Mouse (Mus musculus) stomach, embryonic 14.5 days (tissue): ENCODE data around the gene Copg2. TPM values are rescaled to one million over a fixed set of nuclear protein-coding genes. Genes with fewer than 3 reads are reported as not detected.

Experiments
- ATAC-seq: fragments of 200-750 bp; cut with Nextera tagmentation; 2 replicates; pipeline ENCODE4 v1.8.0; 2017; ENCODE audit warnings: low read depth, moderate TSS enrichment; ENCODE audit not compliant: insufficient number of reproducible peaks, insufficient read depth, low FRiP score
- H3K27ac ChIP-seq: fragments of 300-500 bp; sonication (generic); 2 replicates; pipeline ENCODE4 v1.5.1; 2014; ENCODE audit warnings: mild to moderate bottlenecking, low read length, moderate library complexity, mixed read lengths
- H3K27me3 ChIP-seq: fragments of 300-500 bp; sonication (generic); 2 replicates; pipeline ENCODE4 v1.6.1; 2014; ENCODE audit warnings: low read length, control low read depth, mixed read lengths; ENCODE audit not compliant: control insufficient read depth, insufficient read depth
- H3K36me3 ChIP-seq: fragments of 300-500 bp; sonication (generic); 2 replicates; pipeline ENCODE4 v1.6.1; 2014; ENCODE audit warnings: mild to moderate bottlenecking, control low read depth, low read length, moderate library complexity, mixed read lengths; ENCODE audit not compliant: control insufficient read depth, insufficient read depth
- H3K4me1 ChIP-seq: fragments of 300-500 bp; sonication (generic); 2 replicates; pipeline ENCODE4 v1.6.1; 2014; ENCODE audit warnings: low read length, control low read depth, mixed read lengths; ENCODE audit not compliant: control insufficient read depth, insufficient read depth
- H3K4me2 ChIP-seq: fragments of 300-500 bp; sonication (generic); replicated peaks from 2 replicates; pipeline ENCODE4 v1.6.1; 2014; ENCODE audit warnings: low read depth, low read length, control low read depth
- H3K4me3 ChIP-seq: fragments of 300-500 bp; sonication (generic); 2 replicates; pipeline ENCODE4 v1.5.1; 2014; ENCODE audit warnings: low read depth, low read length, control low read depth
- H3K9ac ChIP-seq: fragments of 300-500 bp; sonication (generic); replicated peaks from 2 replicates; pipeline ENCODE4 v1.6.1; 2014; ENCODE audit warnings: low read depth, mild to moderate bottlenecking, control low read depth, low read length, moderate library complexity, mixed read lengths
- H3K9me3 ChIP-seq: fragments of 300-500 bp; sonication (generic); 2 replicates; pipeline ENCODE4 v1.6.1; 2016; ENCODE audit warnings: low read depth, low read length, control low read depth; ENCODE audit not compliant: control insufficient read depth
- WGBS: fragments of 180-500 bp; shearing (Covaris S2); extraction: QIAGEN DNeasy Blood & Tissue Kit; methylation state at CpG from one replicate; pipeline ENCODE4 v1.1.7; 2014; 5-methylcytosine and 5-hydroxymethylcytosine counted together
- polyA plus RNA-seq: library from polyadenylated mRNA; unstranded; fragments of >200 nt; fragmentation: Nextera tagmentation; extraction: Ambion mirVana; gene quantifications from 2 replicates; pipeline ENCODE4 v1.2.1, GENCODE M21; 2014

Copg2 gene
- 28.7 and 30.5 TPM in 2 replicates for polyA plus RNA-seq

GRCm38 (mm10) chr6:30896195-30896985 lies at the start of gene Copg2:
Gene Copg2, minus strand, starts transcription at chr6:30896794.
- WGBS = under 1% methylated on average over 76 of the region's 83 CpGs
- Histone ChIP-seq H3K27ac (peak within 1 kb of the TSS; percentile 95), H3K9ac (peak within 1 kb of the TSS; percentile 57), H3K9me3 (no peaks in the 10 kb centered on the region), H3K4me3 (peak within 1 kb of the TSS; percentile 52), H3K4me2 (peak within 1 kb of the TSS; percentile 55), H3K36me3 (no peaks in the 10 kb centered on the region), H3K27me3 (no peaks in the 10 kb centered on the region), H3K4me1 (no peaks in the 10 kb centered on the region)
- ATAC-seq = peak; percentile 98

- Histone ChIP-seq H3K27me3 (no peaks in the 10 kb centered on the region), H3K4me1 (no peaks in the 10 kb centered on the region), H3K4me2 (no peak overlapping the region), H3K36me3 (no peaks in the 10 kb centered on the region), H3K9me3 (no peaks in the 10 kb centered on the region), H3K27ac (no peak overlapping the region), H3K9ac (no peak overlapping the region), H3K4me3 (no peak overlapping the region)
- ATAC-seq = no peak
- WGBS = 34% methylated on average over 5 of the region's 5 CpGs
Measured at GRCm38 (mm10) chr6:30939264-30939663, 42.7 kb upstream of the Copg2 start.

GRCm38 (mm10) chr6:30922821-30923220 lies 26.2 kb upstream of the Copg2 start:
- 48% methylated on average over 2 of the region's 2 CpGs for WGBS
- no peaks in the 10 kb centered on the region for H3K27me3 ChIP-seq
- H3K4me2 ChIP-seq = no peak overlapping the region
- H3K36me3 ChIP-seq = no peaks in the 10 kb centered on the region
- no peaks in the 10 kb centered on the region for H3K9me3 ChIP-seq
- no peak overlapping the region for H3K9ac ChIP-seq
- H3K4me3 ChIP-seq = no peak overlapping the region
- ATAC-seq = no peak
- H3K4me1 ChIP-seq = no peaks in the 10 kb centered on the region
- H3K27ac ChIP-seq = no peak overlapping the region

- WGBS = 59% methylated on average over 10 of the region's 11 CpGs
- no peak overlapping the region for H3K27ac ChIP-seq
- no peaks in the 10 kb centered on the region for H3K4me1 ChIP-seq
- no peak overlapping the region for H3K4me2 ChIP-seq
- no peak overlapping the region for H3K9ac ChIP-seq
- no peaks in the 10 kb centered on the region for H3K27me3 ChIP-seq
- H3K4me3 ChIP-seq = no peak overlapping the region
- H3K9me3 ChIP-seq = no peaks in the 10 kb centered on the region
- H3K36me3 ChIP-seq = no peaks in the 10 kb centered on the region
- ATAC-seq = no peak
Measured at GRCm38 (mm10) chr6:30921826-30922225, 25.2 kb upstream of the Copg2 start.

- Histone ChIP-seq H3K36me3 (no peaks in the 10 kb centered on the region), H3K4me2 (peak overlapping the region; percentile 23), H3K27me3 (no peaks in the 10 kb centered on the region), H3K4me3 (no peak overlapping the region), H3K4me1 (no peaks in the 10 kb centered on the region), H3K9ac (0 out of 2 replicates have a peak overlapping the region, but pooled peaks have one; percentile 1), H3K27ac (no peak overlapping the region), H3K9me3 (no peaks in the 10 kb centered on the region)
- 50% methylated on average over 21 of the region's 21 CpGs for WGBS
- no peak for ATAC-seq
Measured at GRCm38 (mm10) chr6:30920834-30921675, 24.5 kb upstream of the Copg2 start.

- Histone ChIP-seq H3K27ac (no peak within 1 kb of the TSS), H3K4me2 (no peak within 1 kb of the TSS), H3K36me3 (no peaks in the 10 kb centered on the region), H3K9ac (no peak within 1 kb of the TSS), H3K27me3 (no peaks in the 10 kb centered on the region), H3K4me1 (no peaks in the 10 kb centered on the region), H3K9me3 (no peaks in the 10 kb centered on the region), H3K4me3 (no peak within 1 kb of the TSS)
- ATAC-seq = no peak
- 81% methylated on average over 2 of the region's 2 CpGs for WGBS
Measured at GRCm38 (mm10) chr6:30915473-30915872, 18.9 kb upstream of the Copg2 start, which contains the start of gene Tsga13. Gene Tsga13, minus strand, starts transcription at chr6:30915573.

- 61% methylated on average over 3 of the region's 3 CpGs for whole genome bisulfite sequencing
- H3K9ac ChIP-seq = no peak overlapping the region
Measured at GRCm38 (mm10) chr6:30907970-30908369, 11.4 kb upstream of the Copg2 start.

GRCm38 (mm10) chr6:30904911-30905310 lies 8.3 kb upstream of the Copg2 start:
- H3K4me3 ChIP-seq = no peak overlapping the region
- H3K27ac ChIP-seq = no peak overlapping the region
- no peaks in the 10 kb centered on the region for H3K36me3 ChIP-seq
- no peaks in the 10 kb centered on the region for H3K4me1 ChIP-seq
- no peaks in the 10 kb centered on the region for H3K9me3 ChIP-seq
- no peaks in the 10 kb centered on the region for H3K27me3 ChIP-seq
- no peak overlapping the region for H3K4me2 ChIP-seq
- ATAC-seq = no peak
- 83% methylated on average over 5 of the region's 5 CpGs for WGBS
- H3K9ac ChIP-seq = no peak overlapping the region

More at GRCm38 (mm10) chr6:30907970-30908369, 11.4 kb upstream of the Copg2 start:
- no peaks in the 10 kb centered on the region for H3K4me1 ChIP-seq
- H3K9me3 ChIP-seq = no peaks in the 10 kb centered on the region
- H3K4me2 ChIP-seq = no peak overlapping the region
- H3K27me3 ChIP-seq = no peaks in the 10 kb centered on the region
- no peak for ATAC-seq
- no peak overlapping the region for H3K27ac ChIP-seq
- no peaks in the 10 kb centered on the region for H3K36me3 ChIP-seq
- no peak overlapping the region for H3K4me3 ChIP-seq
